Mouse (Mus musculus) spleen, adult 2 months (tissue): ENCODE data around the gene Plxna1.

Experiments used
- CTCF ChIP-seq: fragments of 200-500 bp; IDR thresholded peaks from 2 replicates; pipeline ENCODE4 v1.5.1; 2011; ENCODE audit warnings: mild to moderate bottlenecking, inconsistent platforms; ENCODE audit not compliant: insufficient read depth, insufficient read length, insufficient replicate concordance; ENCODE audit errors: extremely low read depth
- POLR2A ChIP-seq: fragments of 200-500 bp; IDR thresholded peaks from 2 replicates; pipeline ENCODE4 v1.6.1; 2011; ENCODE audit warnings: low read depth, low read length, inconsistent platforms

DNA sequence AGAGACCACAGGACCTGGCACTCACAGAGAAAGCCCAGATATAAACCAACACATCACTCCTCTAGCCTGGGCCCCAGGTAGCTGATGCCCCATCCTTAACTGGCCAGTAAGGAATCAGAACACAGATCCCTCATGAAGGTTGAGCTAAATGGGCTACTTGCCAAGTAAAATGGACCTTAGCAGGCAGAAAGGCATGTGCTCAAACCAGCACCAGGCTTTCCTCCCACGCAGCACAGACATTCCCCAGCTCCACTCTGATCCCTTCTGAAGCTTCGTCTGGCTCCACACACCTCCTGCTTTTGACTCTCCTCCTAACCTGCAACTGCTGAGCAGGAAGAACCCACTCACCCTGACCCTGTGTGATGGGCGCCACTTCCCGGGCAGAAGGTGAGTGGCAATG is 20.4 kb downstream of the Plxna1 start:
- TF ChIP-seq CTCF, result no peak
- no peak for TF ChIP-seq POLR2A
